Mouse (Mus musculus): ENCODE results near the gene Slc2a10. TPM values are rescaled to one million over a fixed set of nuclear protein-coding genes. Genes with fewer than 3 reads are reported as not detected.
"Not testable (repeated sequence)": the region's sequence is repeated elsewhere in the genome, so short reads cannot be mapped to it uniquely, and the experiment has no call there.

Gene Slc2a10
- total RNA-seq, 1 experiment from 2014 or later, result not detected

DNA sequence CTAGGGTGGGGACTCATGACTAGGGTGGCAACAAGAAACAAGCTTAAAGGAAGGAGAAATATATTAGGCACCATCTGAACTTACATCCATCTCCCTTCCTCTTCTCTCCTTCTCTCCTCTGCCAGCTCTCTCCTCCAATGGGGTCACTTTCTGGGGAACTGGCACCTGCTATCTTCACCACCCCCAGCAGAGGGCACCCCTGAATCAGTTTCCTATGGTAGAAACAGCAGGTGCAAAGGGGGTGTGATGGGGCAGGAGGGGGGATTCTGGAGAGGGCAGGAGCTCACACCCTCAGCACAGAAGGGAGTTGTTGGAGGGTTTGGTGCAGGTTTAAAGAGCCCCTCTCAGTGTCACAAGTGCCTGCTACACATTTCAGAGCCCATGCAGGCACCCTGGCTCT lies 7.3 kb upstream of the Slc2a10 start:
- ATAC-seq (ENCODE audit: extremely low read depth, insufficient number of reproducible peaks, low FRiP score, poor library complexity, severe bottlenecking), result no peak; the same call in 1 of the 2 replicates

DNA sequence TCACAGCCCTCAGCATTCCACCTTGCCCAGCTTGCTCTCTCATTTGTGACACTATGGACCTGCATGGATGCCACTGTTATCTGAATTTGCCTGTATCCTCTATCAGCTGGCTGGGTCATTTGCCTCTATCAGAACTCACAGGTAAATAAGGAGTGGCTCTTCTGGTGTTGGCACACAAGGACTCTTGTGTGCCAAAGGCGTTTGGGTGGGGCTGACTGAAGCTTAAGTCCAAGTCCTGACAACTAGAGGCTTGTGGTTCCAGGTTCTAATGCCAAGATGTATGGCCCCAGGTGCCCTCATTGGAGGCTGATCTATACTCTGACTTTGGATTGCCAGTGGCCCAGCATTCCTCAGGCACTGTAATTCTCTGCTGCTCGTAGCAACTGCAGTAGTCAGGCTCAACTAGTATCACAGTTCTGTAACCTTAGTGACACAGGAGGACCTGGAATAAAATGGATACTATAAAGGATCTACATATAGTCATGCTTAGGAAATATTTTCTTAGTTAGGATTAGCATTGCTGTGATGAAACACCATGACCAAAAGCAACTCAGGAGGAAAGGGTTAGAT lies 5.8 kb upstream of the Slc2a10 start:
- no peak for ATAC-seq (ENCODE audit: extremely low read depth, insufficient number of reproducible peaks, low FRiP score, poor library complexity, severe bottlenecking)

DNA sequence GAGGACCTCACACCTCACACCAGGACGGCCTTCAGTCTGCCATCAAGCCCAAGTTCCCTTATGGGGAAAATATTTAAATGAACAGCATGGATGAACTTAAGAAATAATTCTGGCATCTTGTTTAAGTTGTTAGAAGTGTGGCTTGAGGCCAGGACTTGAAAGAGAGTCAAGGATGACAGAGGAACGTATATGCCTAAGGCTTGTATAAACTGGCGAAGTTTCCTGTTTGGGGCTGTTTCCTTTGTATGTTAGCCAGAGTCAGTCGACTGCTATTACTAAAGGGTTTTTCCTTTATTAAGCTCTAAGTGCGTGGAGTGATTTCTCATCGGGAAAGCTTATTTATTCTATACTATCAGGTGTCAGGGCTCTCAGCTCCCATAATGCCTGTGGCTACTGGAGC lies 4.8 kb upstream of the Slc2a10 start:
- no peak for ATAC-seq (ENCODE audit: extremely low read depth, insufficient number of reproducible peaks, low FRiP score, poor library complexity, severe bottlenecking)

GRCm38 (mm10) chr2:165509686-165510085 lies 6.1 kb downstream of the Slc2a10 start:
- ATAC-seq (ENCODE audit: extremely low read depth, insufficient number of reproducible peaks, low FRiP score, poor library complexity, severe bottlenecking), result no peak

DNA sequence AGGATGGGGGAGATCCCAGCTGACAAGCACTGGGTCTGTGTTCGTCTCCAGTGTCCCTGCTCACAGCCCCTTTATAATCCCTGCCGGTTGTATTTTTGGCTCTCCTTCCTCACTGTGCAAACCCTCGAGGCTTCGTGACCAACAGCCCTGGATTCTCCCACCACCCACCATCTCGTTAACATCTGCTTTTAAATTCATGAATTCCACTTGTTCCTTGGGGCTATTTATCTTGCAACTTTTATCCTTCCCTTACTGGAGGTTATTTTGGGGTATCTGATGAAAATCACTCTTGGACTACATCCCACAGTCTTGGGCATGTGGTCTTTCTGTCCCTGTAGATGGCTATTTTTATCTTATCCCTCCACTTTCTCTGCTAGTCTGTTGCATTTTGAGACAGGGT lies 6.9 kb downstream of the Slc2a10 start:
- ATAC-seq (ENCODE audit: extremely low read depth, insufficient number of reproducible peaks, low FRiP score, poor library complexity, severe bottlenecking), result no peak

DNA sequence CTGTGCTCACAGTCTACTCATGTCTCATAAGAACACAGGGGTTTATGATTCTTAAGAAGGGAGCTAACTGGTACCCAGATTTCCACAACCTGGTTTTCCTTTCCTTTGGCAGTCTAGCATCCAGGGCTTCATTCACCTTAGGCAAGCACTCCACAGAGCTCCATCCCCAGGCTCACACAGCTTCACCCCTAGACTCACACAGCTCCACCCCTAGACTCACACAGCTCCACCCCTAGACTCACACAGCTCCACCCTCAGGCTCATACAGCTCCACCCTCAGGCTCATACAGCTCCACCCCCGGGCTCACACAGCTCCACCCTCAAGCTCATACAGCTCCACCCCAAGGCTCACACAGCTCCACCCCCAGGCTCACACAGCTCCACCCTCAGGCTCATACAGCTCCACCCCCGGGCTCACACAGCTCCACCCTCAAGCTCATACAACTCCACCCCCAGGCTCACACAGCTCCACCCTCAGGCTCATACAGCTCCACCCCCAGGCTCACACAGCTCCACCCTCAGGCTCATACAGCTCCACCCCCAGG lies 7.4 kb downstream of the Slc2a10 start:
- not testable (repeated sequence) for ATAC-seq (ENCODE audit: extremely low read depth, insufficient number of reproducible peaks, low FRiP score, poor library complexity, severe bottlenecking)

DNA sequence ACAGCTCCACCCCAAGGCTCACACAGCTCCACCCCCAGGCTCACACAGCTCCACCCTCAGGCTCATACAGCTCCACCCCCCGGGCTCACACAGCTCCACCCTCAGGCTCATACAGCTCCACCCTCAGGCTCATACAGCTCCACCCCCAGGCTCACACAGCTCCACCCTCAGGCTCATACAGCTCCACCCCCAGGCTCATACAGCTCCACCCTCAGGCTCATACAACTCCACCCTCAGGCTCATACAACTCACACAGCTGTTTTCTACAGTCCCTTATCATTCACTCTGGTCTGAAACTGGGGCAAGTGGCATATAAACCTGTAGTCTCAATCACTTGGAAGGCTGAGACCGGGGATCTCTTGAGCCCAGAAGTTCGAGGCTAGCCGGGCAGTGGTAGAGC lies 7.9 kb downstream of the Slc2a10 start:
- ATAC-seq (ENCODE audit: extremely low read depth, insufficient number of reproducible peaks, low FRiP score, poor library complexity, severe bottlenecking), result not testable (repeated sequence)

DNA sequence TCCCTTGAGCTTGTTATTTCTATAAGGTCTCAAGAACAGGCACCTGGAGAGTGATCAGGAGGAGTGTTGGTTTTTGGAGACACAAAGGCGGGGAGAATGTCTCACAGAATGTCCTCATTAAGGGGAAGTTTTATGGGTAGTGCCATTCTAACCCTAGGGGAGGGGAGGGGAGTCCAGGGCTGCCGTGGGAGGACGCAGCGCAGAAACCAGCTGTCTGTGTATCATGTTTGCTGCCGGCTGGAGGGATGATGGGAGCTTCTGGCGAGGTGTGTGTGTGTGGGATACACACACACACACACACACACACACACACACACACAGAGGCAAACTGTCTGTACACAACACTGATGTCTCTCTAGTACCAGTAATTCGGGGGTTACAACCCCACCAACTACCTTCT lies 8.8 kb downstream of the Slc2a10 start:
- ATAC-seq (ENCODE audit: extremely low read depth, insufficient number of reproducible peaks, low FRiP score, poor library complexity, severe bottlenecking), result no peak

DNA sequence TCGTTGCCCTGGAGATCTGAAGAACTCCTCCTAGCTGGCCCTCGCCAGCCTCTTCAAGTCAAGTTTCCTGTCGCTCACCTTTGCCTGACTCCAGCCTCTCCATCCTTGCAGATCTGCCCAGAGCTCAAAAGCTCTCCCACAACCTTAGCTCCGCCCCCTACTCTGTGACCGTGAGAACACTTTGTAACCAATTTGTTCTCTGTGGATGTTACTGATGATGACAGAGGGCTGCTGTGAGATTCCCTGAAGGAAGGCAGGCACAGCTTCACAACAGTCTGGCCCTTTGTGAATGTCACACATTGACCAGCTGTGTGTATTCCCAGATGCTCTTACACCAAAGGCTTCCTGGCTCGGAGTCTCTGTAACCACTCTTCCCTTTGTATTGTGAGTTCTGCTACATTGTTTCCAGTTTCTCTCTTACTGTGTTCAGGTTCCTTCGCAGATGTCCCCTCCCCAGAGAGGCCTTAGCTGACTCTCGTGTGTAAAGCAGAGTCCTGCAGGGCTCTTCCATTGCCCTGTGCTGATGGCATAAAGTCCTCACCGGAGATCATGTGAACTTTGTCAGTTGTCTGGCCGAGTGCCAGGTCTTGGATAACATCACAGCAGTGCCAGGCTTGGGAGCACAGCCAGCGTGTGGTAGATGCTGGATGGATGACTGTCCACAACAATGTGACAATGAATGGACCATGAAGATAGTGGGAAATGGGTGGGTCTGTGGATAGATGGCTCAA lies 9.4 kb downstream of the Slc2a10 start:
- ATAC-seq (ENCODE audit: extremely low read depth, insufficient number of reproducible peaks, low FRiP score, poor library complexity, severe bottlenecking), result no peak

- ATAC-seq (ENCODE audit: extremely low read depth, insufficient number of reproducible peaks, low FRiP score, poor library complexity, severe bottlenecking), result no peak
Measured at GRCm38 (mm10) chr2:165515178-165515728, 11.7 kb downstream of the Slc2a10 start.

- ATAC-seq (ENCODE audit: extremely low read depth, insufficient number of reproducible peaks, low FRiP score, poor library complexity, severe bottlenecking), result no peak
Measured at GRCm38 (mm10) chr2:165525609-165526008, 22.0 kb downstream of the Slc2a10 start.

- ATAC-seq (ENCODE audit: extremely low read depth, insufficient number of reproducible peaks, low FRiP score, poor library complexity, severe bottlenecking), result no peak
Measured at GRCm38 (mm10) chr2:165529106-165529505, 25.5 kb downstream of the Slc2a10 start.

- ATAC-seq (ENCODE audit: extremely low read depth, insufficient number of reproducible peaks, low FRiP score, poor library complexity, severe bottlenecking), result no peak
Measured at GRCm38 (mm10) chr2:165533789-165534188, 30.2 kb downstream of the Slc2a10 start.

DNA sequence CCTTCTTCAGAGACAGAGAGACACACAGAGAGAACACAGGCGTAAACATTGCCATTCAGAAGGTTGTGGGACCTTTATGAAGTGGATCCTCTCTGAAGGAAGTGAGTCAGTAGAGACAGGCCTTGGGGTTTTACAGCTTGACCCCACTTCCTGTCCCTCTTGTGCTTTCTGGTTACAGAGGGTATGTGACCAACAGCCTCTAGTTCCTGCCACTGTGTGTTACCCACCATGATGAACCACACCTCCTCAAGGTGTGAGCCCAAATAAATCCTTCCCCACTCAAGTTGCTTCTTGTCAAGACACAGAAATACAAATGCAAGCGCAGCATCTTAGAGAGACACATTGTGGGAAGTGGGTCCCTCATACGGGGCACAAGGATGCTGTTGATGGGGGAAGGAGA lies 37.4 kb downstream of the Slc2a10 start:
- no peak for ATAC-seq (ENCODE audit: extremely low read depth, insufficient number of reproducible peaks, low FRiP score, poor library complexity, severe bottlenecking)

DNA sequence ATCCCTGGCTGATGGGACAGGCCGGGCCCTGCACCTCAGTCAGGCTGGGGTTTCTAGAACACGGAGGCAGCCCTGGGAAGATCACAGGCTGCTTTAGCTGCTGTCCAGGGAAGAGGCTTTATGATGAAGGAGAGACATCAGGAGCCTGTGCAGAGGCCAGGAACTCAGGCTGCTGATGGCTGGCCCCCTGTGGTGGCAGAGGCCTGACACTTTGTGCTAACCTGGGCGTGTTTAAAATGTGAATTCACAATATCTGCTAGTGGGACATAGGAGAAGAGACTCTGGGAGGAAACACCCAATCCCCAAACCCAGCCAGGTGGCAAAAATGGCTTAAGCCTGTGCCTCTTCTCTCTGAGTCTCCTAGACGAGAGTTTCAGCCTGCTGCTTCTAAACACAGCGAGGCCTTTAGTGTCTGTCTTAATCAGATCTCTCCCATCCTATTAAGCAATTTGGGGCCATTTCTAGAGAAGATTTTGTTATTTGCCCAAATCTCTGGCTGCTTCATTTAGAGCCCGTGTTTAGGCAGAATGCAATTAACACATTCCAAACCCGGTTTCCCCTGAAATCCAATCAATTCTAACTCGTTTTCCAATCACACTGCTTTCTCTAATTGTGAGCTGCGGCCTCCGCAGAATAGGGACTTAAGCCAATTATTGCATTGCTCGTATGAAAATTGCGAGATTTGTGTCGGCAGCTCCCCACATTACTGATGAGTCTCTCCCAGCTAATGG lies 39.5 kb downstream of the Slc2a10 start:
- no peak for ATAC-seq (ENCODE audit: extremely low read depth, insufficient number of reproducible peaks, low FRiP score, poor library complexity, severe bottlenecking)

DNA sequence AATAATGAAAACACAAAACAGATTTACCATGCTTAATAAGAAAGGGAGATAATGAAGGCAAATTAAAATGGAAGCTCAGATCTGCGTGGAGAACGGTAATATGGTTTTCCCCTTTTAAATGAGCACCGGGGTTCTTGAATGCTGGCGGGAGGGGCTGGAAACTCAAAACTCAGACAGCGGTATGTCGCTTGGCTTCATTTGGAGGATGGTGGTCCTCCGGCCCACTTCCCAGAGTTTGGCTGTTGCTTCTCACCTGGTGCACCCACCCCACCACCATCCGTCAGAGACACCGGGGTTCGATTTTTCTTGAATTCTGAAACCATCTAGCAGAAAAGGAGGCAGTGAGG lies 40.1 kb downstream of the Slc2a10 start:
- no peak for ATAC-seq (ENCODE audit: extremely low read depth, insufficient number of reproducible peaks, low FRiP score, poor library complexity, severe bottlenecking)

DNA sequence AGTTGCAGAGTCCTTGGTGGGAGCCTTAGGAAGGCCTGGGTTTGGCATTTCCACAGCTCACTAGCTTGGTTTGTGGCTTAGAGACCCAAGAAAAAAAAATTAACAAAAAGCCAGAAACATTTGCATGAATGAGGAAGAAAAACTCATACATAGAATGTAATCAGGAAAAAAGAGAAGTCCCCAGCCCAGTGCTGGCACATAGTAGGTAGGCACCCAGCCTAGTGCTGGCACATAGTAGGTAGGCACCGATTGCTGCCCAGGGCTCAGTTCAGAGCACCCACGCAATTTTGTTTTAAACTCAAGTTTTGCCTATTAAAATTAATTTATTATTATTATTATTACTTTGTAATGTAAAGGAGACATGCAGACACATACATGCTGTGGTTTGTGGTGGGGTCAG lies 42.1 kb downstream of the Slc2a10 start:
- no peak for ATAC-seq (ENCODE audit: extremely low read depth, insufficient number of reproducible peaks, low FRiP score, poor library complexity, severe bottlenecking)

DNA sequence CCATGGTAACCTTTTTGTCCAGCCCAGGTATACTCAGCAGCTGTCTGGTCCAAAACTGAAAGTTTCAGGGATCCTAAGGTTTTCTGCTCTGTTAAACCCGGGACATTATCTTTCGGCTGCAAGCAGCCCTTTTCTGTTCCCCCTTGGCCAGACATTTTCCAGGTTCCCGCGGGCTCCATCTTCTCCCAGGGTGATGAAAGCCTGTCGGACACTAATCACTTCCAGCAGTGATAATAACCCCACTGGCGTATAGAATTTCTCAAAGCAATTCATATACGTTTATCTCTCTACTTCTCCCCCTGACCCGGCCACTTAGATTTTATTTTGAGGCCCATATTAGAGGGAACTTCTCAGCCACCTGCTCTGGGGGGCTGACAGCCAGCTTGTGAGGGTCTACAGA lies 42.8 kb downstream of the Slc2a10 start:
- ATAC-seq (ENCODE audit: extremely low read depth, insufficient number of reproducible peaks, low FRiP score, poor library complexity, severe bottlenecking), result no peak

GRCm38 (mm10) chr2:165547410-165547809 lies 43.8 kb downstream of the Slc2a10 start:
- ATAC-seq (ENCODE audit: extremely low read depth, insufficient number of reproducible peaks, low FRiP score, poor library complexity, severe bottlenecking), result no peak

DNA sequence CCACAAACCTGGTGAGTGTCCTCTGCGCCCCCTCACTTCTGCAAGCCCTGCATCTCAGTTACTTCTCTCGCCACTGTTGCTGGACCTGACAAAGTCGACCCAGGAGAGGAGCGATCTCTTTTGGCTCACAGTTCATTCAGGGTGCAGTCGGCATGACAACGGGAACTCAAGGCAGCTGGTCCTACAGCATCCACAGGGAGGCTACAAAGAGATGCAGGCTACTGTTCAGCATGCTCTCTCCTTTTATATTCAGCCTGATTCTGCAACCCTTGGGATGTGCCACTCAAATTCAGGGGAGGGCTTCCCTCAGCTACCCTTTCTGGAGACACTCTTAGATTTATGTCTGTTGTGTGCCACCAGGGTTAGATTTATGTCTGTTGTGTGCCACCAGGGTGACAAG lies 45.0 kb downstream of the Slc2a10 start:
- no peak for ATAC-seq (ENCODE audit: extremely low read depth, insufficient number of reproducible peaks, low FRiP score, poor library complexity, severe bottlenecking)
